Mouse (Mus musculus) embryonic facial prominence, embryonic 13.5 days (tissue): ENCODE results near the gene Mfsd4b1. TPM values are rescaled to one million over a fixed set of nuclear protein-coding genes. Genes with fewer than 3 reads are reported as not detected.
A peak's percentile ranks its signal among the peaks of the same experiment; 100 is the strongest.

Source experiments
- ATAC-seq: fragments of 200-750 bp; cut with Nextera tagmentation; 2 replicates; pipeline ENCODE4 v1.8.0; 2017; ENCODE audit warnings: low read depth; ENCODE audit not compliant: insufficient number of reproducible peaks, insufficient read depth, low FRiP score, low TSS enrichment
- H3K27ac ChIP-seq: fragments of 300-500 bp; sonication (generic); 2 replicates; pipeline ENCODE4 v1.5.1; 2015; ENCODE audit warnings: moderate library complexity, mild to moderate bottlenecking, inconsistent platforms
- H3K27me3 ChIP-seq: fragments of 300-500 bp; sonication (generic); 2 replicates; pipeline ENCODE4 v1.6.1; 2015; ENCODE audit warnings: mild to moderate bottlenecking, inconsistent platforms
- H3K36me3 ChIP-seq: fragments of 300-500 bp; sonication (generic); 2 replicates; pipeline ENCODE4 v1.6.1; 2015; ENCODE audit warnings: mild to moderate bottlenecking, inconsistent platforms
- H3K4me1 ChIP-seq: fragments of 300-500 bp; sonication (generic); 2 replicates; pipeline ENCODE4 v1.6.1; 2015; ENCODE audit warnings: inconsistent platforms
- H3K4me2 ChIP-seq: fragments of 300-500 bp; sonication (generic); 2 replicates; pipeline ENCODE4 v1.6.1; 2015; ENCODE audit warnings: moderate library complexity, mild to moderate bottlenecking, inconsistent platforms
- H3K4me3 ChIP-seq: fragments of 300-500 bp; sonication (generic); 2 replicates; pipeline ENCODE4 v1.5.1; 2015; ENCODE audit warnings: mild to moderate bottlenecking, inconsistent platforms
- H3K9ac ChIP-seq: fragments of 300-500 bp; sonication (generic); 2 replicates; pipeline ENCODE4 v1.6.1; 2015; ENCODE audit warnings: mild to moderate bottlenecking, inconsistent platforms
- H3K9me3 ChIP-seq: fragments of 300-500 bp; sonication (generic); 2 replicates; pipeline ENCODE4 v1.6.1; 2016; ENCODE audit warnings: inconsistent platforms
- WGBS: fragments of 180-500 bp; shearing (Covaris S2); methylation state at CpG from one replicate; pipeline ENCODE4 v1.1.7; 2015; ENCODE audit warnings: mixed read lengths; 5-methylcytosine and 5-hydroxymethylcytosine counted together
- polyA plus RNA-seq: library from polyadenylated mRNA; unstranded; fragments of >200 nt; fragmentation: Nextera tagmentation; extraction: Ambion mirVana; gene quantifications from 2 replicates; pipeline ENCODE4 v1.2.1, GENCODE M21; 2015

Mfsd4b1 gene
- polyA plus RNA-seq, 1 experiment from 2014 or later: not detected

- no peak overlapping the region for H3K4me3 ChIP-seq
- H3K27me3 ChIP-seq: no peaks in the 10 kb centered on the region
- ATAC-seq: no peak
- no peaks in the 10 kb centered on the region for H3K9me3 ChIP-seq
- no peak overlapping the region for H3K4me2 ChIP-seq
- no peak overlapping the region for H3K9ac ChIP-seq
- no peaks in the 10 kb centered on the region for H3K36me3 ChIP-seq
- H3K4me1 ChIP-seq: no peaks in the 10 kb centered on the region
- 56% methylated on average over 10 of the region's 10 CpGs for WGBS
- no peak overlapping the region for H3K27ac ChIP-seq
Measured at GRCm38 (mm10) chr10:40006963-40007362, 18.1 kb downstream of the Mfsd4b1 start.

GRCm38 (mm10) chr10:40000746-40001145 lies 24.3 kb downstream of the Mfsd4b1 start:
- H3K9ac ChIP-seq: no peak overlapping the region
- H3K4me2 ChIP-seq: no peak overlapping the region
- no peak for ATAC-seq
- H3K4me3 ChIP-seq: no peak overlapping the region
- H3K36me3 ChIP-seq: no peaks in the 10 kb centered on the region
- H3K9me3 ChIP-seq: no peaks in the 10 kb centered on the region
- H3K27me3 ChIP-seq: no peaks in the 10 kb centered on the region
- 88% methylated on average over 2 of the region's 2 CpGs for WGBS
- H3K27ac ChIP-seq: no peak overlapping the region
- no peaks in the 10 kb centered on the region for H3K4me1 ChIP-seq

GRCm38 (mm10) chr10:39991155-39991554 lies 33.9 kb downstream of the Mfsd4b1 start:
- no peaks in the 10 kb centered on the region for H3K36me3 ChIP-seq
- no peaks in the 10 kb centered on the region for H3K27me3 ChIP-seq
- ATAC-seq: no peak
- no peak overlapping the region for H3K27ac ChIP-seq
- no peak overlapping the region for H3K4me2 ChIP-seq
- H3K4me3 ChIP-seq: no peak overlapping the region
- H3K4me1 ChIP-seq: no peaks in the 10 kb centered on the region
- no peak overlapping the region for H3K9ac ChIP-seq
- no peaks in the 10 kb centered on the region for H3K9me3 ChIP-seq
- WGBS: 49% methylated on average over 4 of the region's 4 CpGs

- no peak within 1 kb of the TSS for H3K4me3 ChIP-seq
- no peak within 1 kb of the TSS for H3K27ac ChIP-seq
- H3K4me1 ChIP-seq: no peaks in the 10 kb centered on the region
- H3K4me2 ChIP-seq: no peak within 1 kb of the TSS
- H3K27me3 ChIP-seq: no peaks in the 10 kb centered on the region
- no peak for ATAC-seq
- 89% methylated on average over 12 of the region's 12 CpGs for WGBS
- H3K9me3 ChIP-seq: no peaks in the 10 kb centered on the region
- H3K36me3 ChIP-seq: no peaks in the 10 kb centered on the region
- H3K9ac ChIP-seq: no peak within 1 kb of the TSS
Measured at GRCm38 (mm10) chr10:39986466-39986865, 38.6 kb downstream of the Mfsd4b1 start, which contains the start of gene Mfsd4b5. Gene Mfsd4b5 (minus strand): TSS chr10:39986646.

- 69% methylated on average over 5 of the region's 5 CpGs for WGBS
Measured at GRCm38 (mm10) chr10:39982604-39983003, 42.5 kb downstream of the Mfsd4b1 start.

GRCm38 (mm10) chr10:39978231-39978630 lies 46.8 kb downstream of the Mfsd4b1 start:
- H3K27me3 ChIP-seq: no peaks in the 10 kb centered on the region
- H3K27ac ChIP-seq: no peak overlapping the region
- H3K36me3 ChIP-seq: no peaks in the 10 kb centered on the region
- H3K9me3 ChIP-seq: peaks cover 8% of the 10 kb centered on the region
- H3K4me1 ChIP-seq: no peaks in the 10 kb centered on the region
- ATAC-seq: no peak
- 85% methylated on average over 1 of the region's 1 CpGs for WGBS
- no peak overlapping the region for H3K4me3 ChIP-seq
- no peak overlapping the region for H3K9ac ChIP-seq
- no peak overlapping the region for H3K4me2 ChIP-seq

More at GRCm38 (mm10) chr10:39982604-39983003, 42.5 kb downstream of the Mfsd4b1 start:
- H3K27ac ChIP-seq: no peak overlapping the region
- H3K9me3 ChIP-seq: peaks cover 7% of the 10 kb centered on the region
- no peak overlapping the region for H3K4me3 ChIP-seq
- H3K4me1 ChIP-seq: no peaks in the 10 kb centered on the region
- no peak for ATAC-seq
- no peaks in the 10 kb centered on the region for H3K36me3 ChIP-seq
- H3K9ac ChIP-seq: no peak overlapping the region
- no peaks in the 10 kb centered on the region for H3K27me3 ChIP-seq
- no peak overlapping the region for H3K4me2 ChIP-seq

GRCm38 (mm10) chr10:39977346-39977745 lies 47.7 kb downstream of the Mfsd4b1 start:
- H3K36me3 ChIP-seq: no peaks in the 10 kb centered on the region
- H3K4me2 ChIP-seq: no peak overlapping the region
- no peaks in the 10 kb centered on the region for H3K4me1 ChIP-seq
- 92% methylated on average over 4 of the region's 4 CpGs for WGBS
- H3K9me3 ChIP-seq: peaks cover 8% of the 10 kb centered on the region
- ATAC-seq: no peak
- no peak overlapping the region for H3K9ac ChIP-seq
- H3K27me3 ChIP-seq: no peaks in the 10 kb centered on the region
- no peak overlapping the region for H3K27ac ChIP-seq
- no peak overlapping the region for H3K4me3 ChIP-seq

- no peak for ATAC-seq
- 35% methylated on average over 2 of the region's 2 CpGs for WGBS
- Histone ChIP-seq H3K27me3 (no peaks in the 10 kb centered on the region), H3K4me1 (no peaks in the 10 kb centered on the region), H3K27ac (no peak overlapping the region), H3K4me3 (no peak overlapping the region), H3K4me2 (no peak overlapping the region), H3K9me3 (peaks cover 8% of the 10 kb centered on the region), H3K9ac (no peak overlapping the region), H3K36me3 (no peaks in the 10 kb centered on the region)
Measured at GRCm38 (mm10) chr10:39975771-39976170, 49.3 kb downstream of the Mfsd4b1 start.

- 58% methylated on average over 11 of the region's 11 CpGs for WGBS
- no peak overlapping the region for H3K4me3 ChIP-seq
- no peak for ATAC-seq
- H3K27ac ChIP-seq: no peak overlapping the region
- H3K4me2 ChIP-seq: no peak overlapping the region
- H3K36me3 ChIP-seq: no peaks in the 10 kb centered on the region
- peaks cover 8% of the 10 kb centered on the region for H3K9me3 ChIP-seq
- no peaks in the 10 kb centered on the region for H3K27me3 ChIP-seq
- no peak overlapping the region for H3K9ac ChIP-seq
- H3K4me1 ChIP-seq: no peaks in the 10 kb centered on the region
Measured at GRCm38 (mm10) chr10:39974982-39975381, 50.1 kb downstream of the Mfsd4b1 start.

GRCm38 (mm10) chr10:39967512-39967911 lies 57.6 kb downstream of the Mfsd4b1 start:
- Histone ChIP-seq H3K9me3 (no peaks in the 10 kb centered on the region), H3K9ac (no peak overlapping the region), H3K4me1 (no peaks in the 10 kb centered on the region), H3K27ac (no peak overlapping the region), H3K36me3 (no peaks in the 10 kb centered on the region), H3K4me3 (no peak overlapping the region), H3K4me2 (no peak overlapping the region), H3K27me3 (no peaks in the 10 kb centered on the region)
- WGBS: 81% methylated on average over 3 of the region's 3 CpGs
- ATAC-seq: 0 out of 2 replicates have a peak, but pooled peaks have one; percentile 48

- no peak overlapping the region for H3K9ac ChIP-seq
- no peaks in the 10 kb centered on the region; the same call in 1 of the 2 replicates for H3K4me1 ChIP-seq
- H3K9me3 ChIP-seq: no peaks in the 10 kb centered on the region
- H3K4me3 ChIP-seq: no peak overlapping the region
- H3K27me3 ChIP-seq: peaks cover 8% of the 10 kb centered on the region; the same call in 1 of the 2 replicates
- H3K27ac ChIP-seq: no peak overlapping the region
- WGBS: 37% methylated on average over 1 of the region's 1 CpGs
- no peak overlapping the region for H3K4me2 ChIP-seq
- no peaks in the 10 kb centered on the region for H3K36me3 ChIP-seq
- no peak for ATAC-seq
Measured at GRCm38 (mm10) chr10:39961906-39962305, 63.2 kb downstream of the Mfsd4b1 start.

GRCm38 (mm10) chr10:39960441-39960822 lies 64.6 kb downstream of the Mfsd4b1 start:
- H3K4me3 ChIP-seq: peak overlapping the region; percentile 57
- H3K27ac ChIP-seq: no peak overlapping the region
- H3K9me3 ChIP-seq: no peaks in the 10 kb centered on the region
- H3K4me2 ChIP-seq: peak overlapping the region; percentile 94
- WGBS: 42% methylated on average over 11 of the region's 11 CpGs
- peak; percentile 29; the same call in 1 of the 2 replicates for ATAC-seq
- H3K36me3 ChIP-seq: no peaks in the 10 kb centered on the region
- H3K4me1 ChIP-seq: no peaks in the 10 kb centered on the region; the same call in 1 of the 2 replicates
- peaks cover 8% of the 10 kb centered on the region; the same call in 1 of the 2 replicates for H3K27me3 ChIP-seq
- H3K9ac ChIP-seq: no peak overlapping the region
